Mouse (Mus musculus): ENCODE measurements around the gene Pklr.

The Pklr gene

GRCm38 (mm10) chr3:89190436-89190835 lies 54.5 kb downstream of the Pklr start:
- CTCF ChIA-PET: interaction anchor here (0.5 to 0.6 kb wide), 3 partner anchors 12 to 161 kb away, joined by 3 to 5 read pairs (median 4); partner anchors contain the start of gene Gba

- CTCF ChIA-PET: no interaction called here
Measured at GRCm38 (mm10) chr3:89193351-89193750, 57.4 kb downstream of the Pklr start.

GRCm38 (mm10) chr3:89193853-89194252 lies 57.9 kb downstream of the Pklr start:
- CTCF ChIA-PET: interaction anchor here (1.0 kb wide), 1 partner anchor 21 kb away, joined by 3 read pairs; no protein-coding TSS in a partner anchor

Measured in spleen, embryonic (tissue).